Mouse (Mus musculus): ENCODE data around the gene Slamf7.

The Slamf7 gene

GRCm38 (mm10) chr1:171643612-171644011 lies 9.2 kb downstream of the Slamf7 start:
- in situ Hi-C loops (cut with MboI; ENCODE audit: low pct_unique_long_range_greater_than_20kb in 1 of 2, low sequenced_read_pairs in 2 of 2, unreplicated experiment in 1 of 2), result no loop called here

GRCm38 (mm10) chr1:171640796-171641195 lies 12.0 kb downstream of the Slamf7 start:
- in situ Hi-C loops (cut with MboI; ENCODE audit: low pct_unique_long_range_greater_than_20kb in 1 of 2, low sequenced_read_pairs in 2 of 2, unreplicated experiment in 1 of 2), result no loop called here

- in situ Hi-C loops (cut with MboI; ENCODE audit: low pct_unique_long_range_greater_than_20kb in 1 of 2, low sequenced_read_pairs in 2 of 2, unreplicated experiment in 1 of 2), result no loop called here
Observed at GRCm38 (mm10) chr1:171638686-171639085, 14.1 kb downstream of the Slamf7 start.

GRCm38 (mm10) chr1:171637101-171637500 lies 15.7 kb downstream of the Slamf7 start:
- in situ Hi-C loops (cut with MboI; ENCODE audit: low pct_unique_long_range_greater_than_20kb in 1 of 2, low sequenced_read_pairs in 2 of 2, unreplicated experiment in 1 of 2), result no loop called here

- in situ Hi-C loops (cut with MboI; ENCODE audit: low pct_unique_long_range_greater_than_20kb in 1 of 2, low sequenced_read_pairs in 2 of 2, unreplicated experiment in 1 of 2), result no loop called here
Observed at GRCm38 (mm10) chr1:171635696-171636095, 17.1 kb downstream of the Slamf7 start.

- in situ Hi-C loops (cut with MboI; ENCODE audit: low pct_unique_long_range_greater_than_20kb in 1 of 2, low sequenced_read_pairs in 2 of 2, unreplicated experiment in 1 of 2), result no loop called here
Observed at GRCm38 (mm10) chr1:171631447-171631846, 21.4 kb downstream of the Slamf7 start.

GRCm38 (mm10) chr1:171630912-171631311 lies 21.9 kb downstream of the Slamf7 start:
- in situ Hi-C loops (cut with MboI; ENCODE audit: low pct_unique_long_range_greater_than_20kb in 1 of 2, low sequenced_read_pairs in 2 of 2, unreplicated experiment in 1 of 2), result no loop called here

- in situ Hi-C loops (cut with MboI; ENCODE audit: low pct_unique_long_range_greater_than_20kb in 1 of 2, low sequenced_read_pairs in 2 of 2, unreplicated experiment in 1 of 2), result no loop called here
Observed at GRCm38 (mm10) chr1:171630041-171630440, 22.8 kb downstream of the Slamf7 start.

GRCm38 (mm10) chr1:171629168-171629567 lies 23.7 kb downstream of the Slamf7 start:
- in situ Hi-C loops (cut with MboI; ENCODE audit: low pct_unique_long_range_greater_than_20kb in 1 of 2, low sequenced_read_pairs in 2 of 2, unreplicated experiment in 1 of 2), result no loop called here

GRCm38 (mm10) chr1:171627801-171628200 lies 25.0 kb downstream of the Slamf7 start:
- in situ Hi-C loops (cut with MboI; ENCODE audit: low pct_unique_long_range_greater_than_20kb in 1 of 2, low sequenced_read_pairs in 2 of 2, unreplicated experiment in 1 of 2), result no loop called here

- in situ Hi-C loops (cut with MboI; ENCODE audit: low pct_unique_long_range_greater_than_20kb in 1 of 2, low sequenced_read_pairs in 2 of 2, unreplicated experiment in 1 of 2), result loop anchor here in 1 of 2 experiments (25.0 kb wide), 1 partner anchor 367 kb away; no protein-coding TSS in a partner anchor
Observed at GRCm38 (mm10) chr1:171620091-171620490, 32.7 kb downstream of the Slamf7 start.

GRCm38 (mm10) chr1:171619645-171620044 lies 33.2 kb downstream of the Slamf7 start:
- in situ Hi-C loops (cut with MboI; ENCODE audit: low pct_unique_long_range_greater_than_20kb in 1 of 2, low sequenced_read_pairs in 2 of 2, unreplicated experiment in 1 of 2), result loop anchor here in 1 of 2 experiments (25.0 kb wide), 1 partner anchor 368 kb away; no protein-coding TSS in a partner anchor

GRCm38 (mm10) chr1:171619001-171619400 lies 33.8 kb downstream of the Slamf7 start:
- in situ Hi-C loops (cut with MboI; ENCODE audit: low pct_unique_long_range_greater_than_20kb in 1 of 2, low sequenced_read_pairs in 2 of 2, unreplicated experiment in 1 of 2), result loop anchor here in 1 of 2 experiments (25.0 kb wide), 1 partner anchor 368 kb away; no protein-coding TSS in a partner anchor

GRCm38 (mm10) chr1:171616881-171617515 lies 35.8 kb downstream of the Slamf7 start:
- in situ Hi-C loops (cut with MboI; ENCODE audit: low pct_unique_long_range_greater_than_20kb in 1 of 2, low sequenced_read_pairs in 2 of 2, unreplicated experiment in 1 of 2), result loop anchor here in 1 of 2 experiments (25.0 kb wide), 1 partner anchor 370 kb away; no protein-coding TSS in a partner anchor

- in situ Hi-C loops (cut with MboI; ENCODE audit: low pct_unique_long_range_greater_than_20kb in 1 of 2, low sequenced_read_pairs in 2 of 2, unreplicated experiment in 1 of 2), result loop anchor here in 1 of 2 experiments (25.0 kb wide), 1 partner anchor 373 kb away; no protein-coding TSS in a partner anchor
Observed at GRCm38 (mm10) chr1:171613962-171614361, 38.9 kb downstream of the Slamf7 start.

- in situ Hi-C loops (cut with MboI; ENCODE audit: low pct_unique_long_range_greater_than_20kb in 1 of 2, low sequenced_read_pairs in 2 of 2, unreplicated experiment in 1 of 2), result loop anchor here in 1 of 2 experiments (25.0 kb wide), 1 partner anchor 377 kb away; no protein-coding TSS in a partner anchor
Observed at GRCm38 (mm10) chr1:171610781-171611180, 42.1 kb downstream of the Slamf7 start.

GRCm38 (mm10) chr1:171610026-171610425 lies 42.8 kb downstream of the Slamf7 start:
- in situ Hi-C loops (cut with MboI; ENCODE audit: low pct_unique_long_range_greater_than_20kb in 1 of 2, low sequenced_read_pairs in 2 of 2, unreplicated experiment in 1 of 2), result loop anchor here in 1 of 2 experiments (25.0 kb wide), 1 partner anchor 377 kb away; no protein-coding TSS in a partner anchor

GRCm38 (mm10) chr1:171607176-171607575 lies 45.7 kb downstream of the Slamf7 start, which contains the start of gene Ly9:
TSS of gene Ly9 (minus strand) at chr1:171607410.
- in situ Hi-C loops (cut with MboI; ENCODE audit: low pct_unique_long_range_greater_than_20kb in 1 of 2, low sequenced_read_pairs in 2 of 2, unreplicated experiment in 1 of 2), result loop anchor here (10.0 to 25.0 kb wide), 2 partner anchors 380 to 388 kb away; no protein-coding TSS in a partner anchor

- in situ Hi-C loops (cut with MboI; ENCODE audit: low pct_unique_long_range_greater_than_20kb in 1 of 2, low sequenced_read_pairs in 2 of 2, unreplicated experiment in 1 of 2), result loop anchor here (10.0 to 25.0 kb wide), 2 partner anchors 381 to 388 kb away; no protein-coding TSS in a partner anchor
Observed at GRCm38 (mm10) chr1:171606656-171607055, 46.2 kb downstream of the Slamf7 start.

GRCm38 (mm10) chr1:171604686-171605085 lies 48.1 kb downstream of the Slamf7 start:
- in situ Hi-C loops (cut with MboI; ENCODE audit: low pct_unique_long_range_greater_than_20kb in 1 of 2, low sequenced_read_pairs in 2 of 2, unreplicated experiment in 1 of 2), result loop anchor here (10.0 to 25.0 kb wide), 2 partner anchors 383 to 390 kb away; no protein-coding TSS in a partner anchor

All from mouse embryonic stem cell (cell line).